Mouse (Mus musculus): Measurements from ENCODE around the gene Gli1. TPM values are rescaled to one million over a fixed set of nuclear protein-coding genes. Genes with fewer than 3 reads are reported as not detected.

The Gli1 gene
- total RNA-seq, 1 experiment from 2014 or later, result not detected

DNA sequence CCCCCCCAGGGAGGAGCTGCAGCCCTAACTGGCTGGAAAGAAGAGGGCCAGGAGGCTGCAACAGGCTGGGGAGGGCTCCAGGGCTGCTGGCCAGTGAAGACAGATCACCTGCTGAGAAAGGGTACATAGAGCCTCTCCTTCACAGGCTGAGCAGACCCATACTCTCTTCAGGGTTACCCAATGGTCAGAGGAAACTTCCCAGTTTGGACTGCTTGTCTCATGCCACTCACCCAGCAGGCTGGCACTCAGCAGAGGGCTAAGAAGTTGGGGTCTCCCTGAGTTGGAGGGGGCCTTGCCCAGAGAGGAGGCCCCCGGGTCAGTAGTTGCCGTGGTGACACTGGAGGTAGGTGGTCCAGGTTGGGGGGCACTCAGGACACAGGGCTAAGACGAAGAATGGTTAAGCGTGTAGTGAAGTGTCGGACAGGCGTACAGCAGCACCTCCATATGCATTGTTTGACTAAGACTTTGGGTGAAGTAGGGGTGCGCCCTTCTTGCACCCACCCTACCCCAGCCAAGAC, 57.6 kb downstream of the Gli1 start:
- ATAC-seq (replicated peaks; ENCODE audit: low read depth, poor library complexity, severe bottlenecking), result no peak

DNA sequence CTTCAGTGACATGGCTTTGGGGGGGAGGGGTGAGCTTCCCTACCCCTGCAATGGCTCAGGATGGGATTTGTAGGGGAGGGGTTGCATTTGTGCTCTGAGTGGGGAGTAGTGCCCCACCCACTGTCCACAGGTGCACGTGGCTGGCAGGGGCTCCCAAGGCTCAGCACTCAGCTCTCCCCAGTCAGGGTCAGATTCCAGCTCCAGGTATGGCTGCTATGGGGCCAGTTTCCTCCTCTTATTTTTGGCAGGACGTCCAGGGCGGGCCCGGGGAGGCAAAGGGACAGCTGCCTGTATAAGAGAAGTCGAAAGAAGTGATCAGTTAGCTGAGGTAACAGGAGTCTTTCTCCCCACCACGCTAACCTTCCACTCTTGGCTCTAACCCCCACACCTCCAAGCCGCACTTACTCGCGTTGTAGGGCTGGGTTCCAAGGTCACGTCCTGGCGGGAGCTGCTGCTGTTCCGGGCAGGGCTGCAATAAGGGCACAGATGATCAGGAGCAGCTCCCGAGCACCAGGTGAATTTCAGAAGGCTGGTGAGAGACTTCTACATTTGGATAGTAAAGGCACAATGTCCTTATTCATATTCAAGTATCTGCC, 59.1 kb downstream of the Gli1 start:
- ATAC-seq (replicated peaks; ENCODE audit: low read depth, poor library complexity, severe bottlenecking), result no peak

GRCm38 (mm10) chr10:127281316-127281715, 60.5 kb downstream of the Gli1 start:
- ATAC-seq (replicated peaks; ENCODE audit: low read depth, poor library complexity, severe bottlenecking), result no peak

Other genes with a start within 250 kb of the Gli1 start
- gene Os9, start 220.8 kb downstream of the Gli1 start, total RNA-seq (2017), result 159 TPM in 2 replicates
- 56.5 TPM in 2 replicates for gene B4galnt1, start 176.7 kb downstream of the Gli1 start, total RNA-seq (2017)
- 0.78 and 1.0 TPM in 2 replicates for gene Slc26a10, start 161.3 kb downstream of the Gli1 start, total RNA-seq (2017)
- 9.7 and 16.4 TPM in 2 replicates for gene Arhgef25, start 151.9 kb downstream of the Gli1 start, total RNA-seq (2017)
- 29.7 and 36.7 TPM in 2 replicates for gene Dtx3, start 146.2 kb downstream of the Gli1 start, total RNA-seq (2017)
- gene Pip4k2c, start 130.4 kb downstream of the Gli1 start, total RNA-seq (2017), result 15.7 and 18.7 TPM in 2 replicates
- 0.23 and 0.34 TPM in 2 replicates for gene Kif5a, start 78.6 kb downstream of the Gli1 start, total RNA-seq (2017)
- gene Dctn2, start 75.6 kb downstream of the Gli1 start, total RNA-seq (2017), result 88.5 and 108 TPM in 2 replicates
- gene Mbd6, start 53.0 kb downstream of the Gli1 start, total RNA-seq (2017), result 5.2 and 8.7 TPM in 2 replicates
- gene Mars, start 30.2 kb downstream of the Gli1 start, total RNA-seq (2017), result 181 and 187 TPM in 2 replicates
- 13.6 and 24.3 TPM in 2 replicates for gene Arhgap9, start 20.0 kb downstream of the Gli1 start, total RNA-seq (2017)
- gene Inhbe, start 12.4 kb upstream of the Gli1 start, total RNA-seq (2017), result not detected in 2 replicates
- not detected in 2 replicates for gene Inhbc, start 28.5 kb upstream of the Gli1 start, total RNA-seq (2017)
- 46.5 and 126 TPM in 2 replicates for gene R3hdm2, start 38.4 kb upstream of the Gli1 start, total RNA-seq (2017)
- not detected in 2 replicates for gene Stac3, start 159.7 kb upstream of the Gli1 start, total RNA-seq (2017)
- not detected in 2 replicates for gene Ndufa4l2, start 173.0 kb upstream of the Gli1 start, total RNA-seq (2017)
- gene Shmt2, start 180.5 kb upstream of the Gli1 start, total RNA-seq (2017), result 115 and 119 TPM in 2 replicates
- not detected in 2 replicates for gene Nxph4, start 192.6 kb upstream of the Gli1 start, total RNA-seq (2017)

All from common myeloid progenitor, adult 5-6 weeks (primary cell).